Mouse (Mus musculus) liver (tissue): ENCODE data around the gene Dgcr6.
A peak's percentile ranks its signal among the peaks of the same experiment; 100 is the strongest.
"Not testable (repeated sequence)": the region's sequence is repeated elsewhere in the genome, so short reads cannot be mapped to it uniquely, and the experiment has no call there.

Source experiments
- DNase-seq: peaks from one replicate; pipeline ENCODE4 v3.0.0-alpha.2; 2020; ENCODE audit warnings: mixed read lengths

Dgcr6 gene

GRCm38 (mm10) chr16:18052731-18053202, at the start of gene Dgcr6:
Dgcr6 (plus strand) TSS chr16:18052860.
- DNase-seq: peak; percentile 76

GRCm38 (mm10) chr16:18004589-18004988, 48.1 kb upstream of the Dgcr6 start:
- DNase-seq: no peak

GRCm38 (mm10) chr16:18007083-18007482, 45.6 kb upstream of the Dgcr6 start:
- DNase-seq: no peak

GRCm38 (mm10) chr16:18011101-18011500, 41.6 kb upstream of the Dgcr6 start:
- DNase-seq: no peak

GRCm38 (mm10) chr16:18016482-18016881, 36.2 kb upstream of the Dgcr6 start:
- DNase-seq: not testable (repeated sequence)

GRCm38 (mm10) chr16:18022780-18023557, 29.7 kb upstream of the Dgcr6 start:
- no peak for DNase-seq

GRCm38 (mm10) chr16:18027371-18027770, 25.3 kb upstream of the Dgcr6 start:
- no peak for DNase-seq

- DNase-seq: no peak
These were observed 20.9 kb upstream of the Dgcr6 start for GRCm38 (mm10) chr16:18031752-18032151.

- DNase-seq: no peak
These were observed 19.4 kb upstream of the Dgcr6 start for GRCm38 (mm10) chr16:18033289-18033688.

GRCm38 (mm10) chr16:18034286-18034685, 18.4 kb upstream of the Dgcr6 start:
- DNase-seq: no peak

GRCm38 (mm10) chr16:18036425-18036955, 16.2 kb upstream of the Dgcr6 start:
- peak; percentile 91 for DNase-seq

GRCm38 (mm10) chr16:18037025-18037424, 15.6 kb upstream of the Dgcr6 start:
- DNase-seq: no peak

- no peak for DNase-seq
These were observed 7.7 kb upstream of the Dgcr6 start for GRCm38 (mm10) chr16:18044991-18045390.

- no peak for DNase-seq
These were observed 5.0 kb upstream of the Dgcr6 start for GRCm38 (mm10) chr16:18047660-18048059.

GRCm38 (mm10) chr16:18048071-18048470, 4.6 kb upstream of the Dgcr6 start:
- no peak for DNase-seq

GRCm38 (mm10) chr16:18052322-18052721, 338 bp upstream of the Dgcr6 start:
- DNase-seq: no peak

GRCm38 (mm10) chr16:18056215-18056614, 3.6 kb downstream of the Dgcr6 start:
- no peak for DNase-seq

- DNase-seq: no peak
These were observed 5.7 kb downstream of the Dgcr6 start for GRCm38 (mm10) chr16:18058331-18058731.

GRCm38 (mm10) chr16:18059243-18059642, 6.6 kb downstream of the Dgcr6 start:
- no peak for DNase-seq

- no peak for DNase-seq
These were observed 8.5 kb downstream of the Dgcr6 start for GRCm38 (mm10) chr16:18061201-18061600.

- peak; percentile 93 for DNase-seq
These were observed 13.7 kb downstream of the Dgcr6 start for GRCm38 (mm10) chr16:18066060-18067009.

GRCm38 (mm10) chr16:18068653-18069376, 16.2 kb downstream of the Dgcr6 start:
- no peak for DNase-seq

- DNase-seq: no peak
These were observed 18.1 kb downstream of the Dgcr6 start for GRCm38 (mm10) chr16:18070798-18071197.
